Mouse (Mus musculus): Measurements from ENCODE around the gene Hist2h2bb.

- TF ChIP-seq CTCF (IDR thresholded peaks at IDR 0.05; ENCODE audit: low read depth) (no peak), EP300 (IDR thresholded peaks at IDR 0.05; ENCODE audit: low read depth) (no peak)
These were observed 7.2 kb upstream of the Hist2h2bb start for GRCm38 (mm10) chr3:96262216-96262875.
